8 mouse cellular contexts compared by ENCODE assay signal in genomic region chr19:5846557-5847305, GRCm38 (mm10). TPM values are rescaled to one million over a fixed set of nuclear protein-coding genes. Genes with fewer than 3 reads are reported as not detected.
DNase-seq lines count a peak whose midpoint lies in the region; ATAC-seq and TF ChIP-seq lines count a peak whose summit lies in the region.

No protein-coding gene starts in this region.

- H3K9ac ChIP-seq in heart, embryonic 13.5 days: peak overlapping the region; percentile 86
- peak overlapping the region; percentile 65 for H3K9ac ChIP-seq in liver, embryonic 11.5 days (ENCODE audit: low read depth, low read length)

- no peaks in the 10 kb centered on the region for H3K27me3 ChIP-seq in heart, embryonic 13.5 days (replicated peaks)
- no peaks in the 10 kb centered on the region for H3K27me3 ChIP-seq in liver, embryonic 11.5 days (replicated peaks; ENCODE audit: control insufficient read depth, insufficient read depth, low read length)
- H3K27me3 ChIP-seq in myocyte (ENCODE audit: control insufficient read depth, insufficient read depth, insufficient read length): no peaks in the 10 kb centered on the region
- H3K27me3 ChIP-seq in splenic B cell, adult 2 months (ENCODE audit: control insufficient read depth, insufficient read depth, low read length, poor library complexity, severe bottlenecking): no peaks in the 10 kb centered on the region

- peaks cover 57% of the 10 kb centered on the region for H3K79me2 ChIP-seq in myocyte (ENCODE audit: control insufficient read depth, insufficient read depth)

- H3K27ac ChIP-seq in heart, embryonic 13.5 days (replicated peaks): peak overlapping the region; percentile 100
- H3K27ac ChIP-seq in liver, embryonic 11.5 days (ENCODE audit: low read depth, low read length): peak overlapping the region; percentile 98

- H3K36me3 ChIP-seq in heart, embryonic 13.5 days: peaks cover 11% of the 10 kb centered on the region; the same call in 1 of the 2 replicates
- H3K36me3 ChIP-seq in liver, embryonic 11.5 days (ENCODE audit: control insufficient read depth, insufficient read depth, low read length): no peaks in the 10 kb centered on the region
- H3K36me3 ChIP-seq in myocyte (ENCODE audit: control insufficient read depth, insufficient read depth): peaks cover 13% of the 10 kb centered on the region
- H3K36me3 ChIP-seq in splenic B cell, adult 2 months (ENCODE audit: control insufficient read depth, insufficient read depth, low read length, poor library complexity, severe bottlenecking): peaks cover 2% of the 10 kb centered on the region

- peak; percentile 66 to 67 for DNase-seq in B cell, adult 2 months
- DNase-seq in brain, embryonic 14.5 days (ENCODE audit: low read depth): peak; percentile 98
- peak; percentile 98 for DNase-seq in fibroblast of lung, adult 2 months (ENCODE audit: low read depth)
- DNase-seq in kidney, postnatal 10 days: peak; percentile 89
- peak; percentile 81 for DNase-seq in liver, embryonic 11.5 days (ENCODE audit: low spot score)
- DNase-seq in splenic B cell, adult 2 months (ENCODE audit: low read depth, low spot score): peak; percentile 88

- H3K9me3 ChIP-seq in heart, embryonic 13.5 days: no peaks in the 10 kb centered on the region
- H3K9me3 ChIP-seq in liver, embryonic 11.5 days (ENCODE audit: control insufficient read depth, low read length): no peaks in the 10 kb centered on the region

- WGBS in heart, embryonic 13.5 days: 6% methylated on average over 16 of the region's 16 CpGs
- WGBS in liver, embryonic 11.5 days: 7% methylated on average over 16 of the region's 16 CpGs

- H3K4me3 ChIP-seq in heart, embryonic 13.5 days: peak overlapping the region; percentile 40
- peak overlapping the region; percentile 46 for H3K4me3 ChIP-seq in liver, embryonic 11.5 days (ENCODE audit: low read depth, low read length)
- H3K4me3 ChIP-seq in myocyte: peak overlapping the region; percentile 100

- peaks cover 93% of the 10 kb centered on the region for H3K4me1 ChIP-seq in heart, embryonic 13.5 days
- H3K4me1 ChIP-seq in liver, embryonic 11.5 days (replicated peaks; ENCODE audit: control insufficient read depth, insufficient read depth, low read length): peaks cover 85% of the 10 kb centered on the region

- peak overlapping the region; percentile 80 for H3K4me2 ChIP-seq in heart, embryonic 13.5 days
- H3K4me2 ChIP-seq in liver, embryonic 11.5 days: peak overlapping the region; percentile 78
- H3K4me2 ChIP-seq in myocyte (ENCODE audit: low read depth): peak overlapping the region; percentile 99

- peak overlapping the region; percentile 4 for H3ac ChIP-seq in myocyte (ENCODE audit: control insufficient read depth, insufficient read length)

- peak; percentile 32 for ATAC-seq in heart, embryonic 13.5 days (ENCODE audit: extremely low read depth, insufficient number of reproducible peaks, low FRiP score, low TSS enrichment)
- peak; percentile 66 for ATAC-seq in liver, embryonic 11.5 days (replicated peaks; ENCODE audit: low FRiP score)

- no peak for TF ChIP-seq CTCF in brain, embryonic 14.5 days (IDR thresholded peaks at IDR 0.05; ENCODE audit: borderline replicate concordance, extremely low read depth, insufficient read depth, insufficient read length)

- no peak for TF ChIP-seq POLR2A in brain, embryonic 14.5 days (IDR thresholded peaks at IDR 0.05; ENCODE audit: borderline replicate concordance, extremely low read depth, insufficient read depth, insufficient read length, poor library complexity, severe bottlenecking)
- TF ChIP-seq POLR2A in myocyte (IDR thresholded peaks at IDR 0.05; ENCODE audit: insufficient read length, low read depth): peak; percentile 33

TF ChIP-seq in myocyte, 11 proteins besides CTCF, POLR2A, EP300 and RAD21:
- TF ChIP-seq TCF12 (IDR thresholded peaks at IDR 0.05; ENCODE audit: insufficient read depth, poor library complexity, severe bottlenecking) (peak; percentile 77), POLR2AphosphoS2 (IDR thresholded peaks at IDR 0.05; ENCODE audit: insufficient read length, low read depth) (no peak), MAX (IDR thresholded peaks at IDR 0.05; ENCODE audit: low read depth) (no peak), MYOD1 (IDR thresholded peaks at IDR 0.05; ENCODE audit: control insufficient read depth in 1 of 3, insufficient read length in 2 of 3, low read depth in 2 of 3) (peak; percentile 16 to 71 (median 33)), MYOG (IDR thresholded peaks at IDR 0.05; ENCODE audit: control insufficient read depth in 1 of 3, insufficient read depth in 1 of 3, insufficient read length in 2 of 3, low read depth in 2 of 3) (peak in 2 of 3 experiments; percentile 62 to 74), SRF (IDR thresholded peaks at IDR 0.05; ENCODE audit: control insufficient read depth, insufficient read length, low read depth) (no peak), E2F4 (IDR thresholded peaks at IDR 0.05; ENCODE audit: insufficient read depth) (no peak), USF1 (IDR thresholded peaks at IDR 0.05; ENCODE audit: low read depth) (peak; percentile 92), TCF3 (IDR thresholded peaks at IDR 0.05; ENCODE audit: insufficient read length, low read depth) (peak; percentile 22), CEBPB (IDR thresholded peaks at IDR 0.05; ENCODE audit: insufficient read depth, poor library complexity, severe bottlenecking) (peak; percentile 70; the same call in 1 of the 2 replicates), REST (IDR thresholded peaks at IDR 0.05; ENCODE audit: insufficient read depth, insufficient read length) (no peak)

RNA-seq across cellular contexts. Expression of gene Frmd8, which starts 28.3 kb away (rescaled TPM):
- 18.9 and 21.3 TPM in 2 replicates for polyA plus RNA-seq in brain, embryonic 14.5 days (2012; rRNA removed)
- polyA plus RNA-seq in heart, embryonic 13.5 days (2015; fragmentation: Nextera tagmentation; extraction: Ambion mirVana): 27.4 and 29.0 TPM in 2 replicates
- polyA plus RNA-seq in liver, embryonic 11.5 days (2014; fragmentation: Nextera tagmentation; extraction: Ambion mirVana): 26.8 and 27.9 TPM in 2 replicates
- 22.3 TPM for polyA plus RNA-seq in myocyte (2012; fragmentation: generic; extraction: Trizol)

RNA-seq across cellular contexts. Expression of gene Slc25a45, which starts 30.9 kb away (rescaled TPM):
- polyA plus RNA-seq in brain, embryonic 14.5 days (2012; rRNA removed): 2.6 and 3.5 TPM in 2 replicates
- polyA plus RNA-seq in heart, embryonic 13.5 days (2015; fragmentation: Nextera tagmentation; extraction: Ambion mirVana): 3.7 and 4.2 TPM in 2 replicates
- polyA plus RNA-seq in liver, embryonic 11.5 days (2014; fragmentation: Nextera tagmentation; extraction: Ambion mirVana): 7.5 and 8.2 TPM in 2 replicates
- 5.2 TPM for polyA plus RNA-seq in myocyte (2012; fragmentation: generic; extraction: Trizol)

RNA-seq across cellular contexts. Expression of gene Tigd3, which starts 47.2 kb away (rescaled TPM):
- polyA plus RNA-seq in brain, embryonic 14.5 days (2012; rRNA removed): 15.2 and 15.5 TPM in 2 replicates
- 1.9 and 2.0 TPM in 2 replicates for polyA plus RNA-seq in heart, embryonic 13.5 days (2015; fragmentation: Nextera tagmentation; extraction: Ambion mirVana)
- 3.9 and 4.2 TPM in 2 replicates for polyA plus RNA-seq in liver, embryonic 11.5 days (2014; fragmentation: Nextera tagmentation; extraction: Ambion mirVana)
- 0.31 TPM for polyA plus RNA-seq in myocyte (2012; fragmentation: generic; extraction: Trizol)

Comparison
In these comparisons a context has a peak if more than half of its experiments do, and no peak if none do; other contexts are left out.
1. Peak in every context shown above with its lines: DNase-seq, ATAC-seq, H3K4me3 ChIP-seq and H3K27ac ChIP-seq.
2. H3K4me3 ChIP-seq: peak in every context shown above with its lines; median percentile 100 in myocyte; 46 in liver, embryonic 11.5 days; 40 in heart, embryonic 13.5 days.